9 mouse cellular contexts compared by ENCODE assay signal in genomic region chr1:58156747-58157146, GRCm38 (mm10). TPM values are rescaled to one million over a fixed set of nuclear protein-coding genes. Genes with fewer than 3 reads are reported as not detected.
A peak's percentile ranks its signal among the peaks of the same experiment; 100 is the strongest.
DNase-seq lines count a peak whose midpoint lies in the region; ATAC-seq and TF ChIP-seq lines count a peak whose summit lies in the region.
"Had no signal": no experiment of that assay in that cellular context is flagged by ENCODE, and none has a peak within 500 bp of the region (broad histone marks: within the 10 kb centered on the region; RNA-seq: fewer than 3 reads in every experiment).

No protein-coding gene starts in this region.

- no peak for TF ChIP-seq POLR2A in thymus, adult 2 months (IDR thresholded peaks at IDR 0.05; ENCODE audit: control insufficient read depth, extremely low read depth, insufficient read depth, low read length, poor library complexity)

- no peak for TF ChIP-seq CTCF in thymus, adult 2 months (IDR thresholded peaks at IDR 0.05; ENCODE audit: borderline replicate concordance, control insufficient read depth, extremely low read depth, insufficient read depth, low read length, poor library complexity)

- H3K4me2 ChIP-seq in embryonic facial prominence, embryonic 11.5 days (ENCODE audit: low read depth, low read length), result no peak overlapping the region
- H3K4me2 ChIP-seq: heart, embryonic 13.5 days had no signal

- no peak for ATAC-seq in embryonic facial prominence, embryonic 11.5 days (replicated peaks; ENCODE audit: insufficient number of reproducible peaks, low FRiP score, low TSS enrichment, low read depth)

- H3K27ac ChIP-seq in embryonic facial prominence, embryonic 11.5 days (replicated peaks; ENCODE audit: low read depth, low read length), result no peak overlapping the region
- H3K27ac ChIP-seq in thymus, adult 2 months (ENCODE audit: control insufficient read depth, insufficient read depth, low read length), result no peak overlapping the region
- H3K27ac ChIP-seq: heart, embryonic 13.5 days had no signal

- no peak overlapping the region for H3K4me3 ChIP-seq in embryonic facial prominence, embryonic 11.5 days (ENCODE audit: low read depth, low read length)
- H3K4me3 ChIP-seq in thymus, adult 2 months (ENCODE audit: control insufficient read depth, insufficient read depth, low read length), result no peak overlapping the region
- H3K4me3 ChIP-seq: heart, embryonic 13.5 days had no signal

- no peaks in the 10 kb centered on the region for H3K9me3 ChIP-seq in embryonic facial prominence, embryonic 11.5 days (replicated peaks; ENCODE audit: control insufficient read depth, low read length)
- H3K9me3 ChIP-seq: heart, embryonic 13.5 days had no signal

- DNase-seq in adrenal gland, adult (ENCODE audit: inconsistent age in 2 of 2, low spot score in 1 of 2), result peak; percentile 25 to 75
- DNase-seq in adrenal gland, adult 8-10 months, result no peak
- DNase-seq in right cerebral cortex, adult 2 months (ENCODE audit: low spot score in 2 of 2), result peak; percentile 55 to 68
- DNase-seq in right cerebral cortex, postnatal 36 days (ENCODE audit: low spot score in 2 of 2), result no peak
- peak; percentile 70 for DNase-seq in embryonic facial prominence, embryonic 11.5 days (ENCODE audit: low spot score)
- DNase-seq in kidney, postnatal 10 days, result peak; percentile 80
- DNase-seq in lung, postnatal 36 days, result peak; percentile 63
- DNase-seq in thymus, adult 2 months, result peak; percentile 54

- no peaks in the 10 kb centered on the region for H3K4me1 ChIP-seq in embryonic facial prominence, embryonic 11.5 days (ENCODE audit: control insufficient read depth, insufficient read depth, low read length)
- no peaks in the 10 kb centered on the region for H3K4me1 ChIP-seq in thymus, adult 2 months (replicated peaks; ENCODE audit: control insufficient read depth, insufficient read depth, low read length)
- H3K4me1 ChIP-seq: heart, embryonic 13.5 days had no signal

- no peaks in the 10 kb centered on the region for H3K27me3 ChIP-seq in embryonic facial prominence, embryonic 11.5 days (ENCODE audit: control insufficient read depth, insufficient read depth, low read length)
- no peaks in the 10 kb centered on the region for H3K27me3 ChIP-seq in thymus, adult 2 months (ENCODE audit: control insufficient read depth, insufficient read depth, low read length)
- H3K27me3 ChIP-seq: heart, embryonic 13.5 days had no signal

- H3K36me3 ChIP-seq in embryonic facial prominence, embryonic 11.5 days (replicated peaks; ENCODE audit: control insufficient read depth, insufficient read depth, low read depth, low read length), result no peaks in the 10 kb centered on the region
- H3K36me3 ChIP-seq in thymus, adult 2 months (ENCODE audit: control insufficient read depth, insufficient read depth, low read length), result no peaks in the 10 kb centered on the region
- H3K36me3 ChIP-seq: heart, embryonic 13.5 days had no signal

- H3K9ac ChIP-seq in embryonic facial prominence, embryonic 11.5 days (replicated peaks; ENCODE audit: low read length), result no peak overlapping the region
- H3K9ac ChIP-seq: heart, embryonic 13.5 days had no signal

- WGBS in embryonic facial prominence, embryonic 11.5 days, result 51% methylated on average over 5 of the region's 5 CpGs
- 56% methylated on average over 5 of the region's 5 CpGs for WGBS in thymus, adult 2 months

RNA-seq across cellular contexts. Expression of gene Aox3, which starts 43.8 kb away (rescaled TPM):
- 10 to 100 TPM in 1 of 4 experiments, 1 to 10 TPM in 3; 7.6 to 11.3 (median 8.5) TPM for total RNA-seq in adrenal gland, adult 8-10 months (2022)
- polyA plus RNA-seq in embryonic facial prominence, embryonic 11.5 days (2014; fragmentation: Nextera tagmentation; extraction: Ambion mirVana), result 0.33 and 0.48 TPM in 2 replicates
- polyA plus RNA-seq in thymus, adult 2 months (2012; rRNA removed), result 0.20 and 0.43 TPM in 2 replicates

RNA-seq across cellular contexts. Expression of gene Aox4, which starts 53.5 kb away (rescaled TPM):
- total RNA-seq in adrenal gland, adult 8-10 months (2022), result not detected
- polyA plus RNA-seq in embryonic facial prominence, embryonic 11.5 days (2014; fragmentation: Nextera tagmentation; extraction: Ambion mirVana), result 0.13 TPM in 1 of 2 replicates, not detected in the other
- polyA plus RNA-seq in thymus, adult 2 months (2012; rRNA removed), result 0.18 and 0.43 TPM in 2 replicates

Comparison
In these comparisons a context has a peak if more than half of its experiments do, and no peak if none do; other contexts are left out.
1. DNase-seq: peak in adrenal gland, adult (2 of 2), right cerebral cortex, adult 2 months (2 of 2), embryonic facial prominence, embryonic 11.5 days (single experiment), kidney, postnatal 10 days (single experiment), lung, postnatal 36 days (single experiment) and thymus, adult 2 months (single experiment); none in adrenal gland, adult 8-10 months (single experiment) and right cerebral cortex, postnatal 36 days (0 of 2).